Mouse (Mus musculus) cortical plate, adult 2 months (tissue): ENCODE results near the gene Ptprg.

ENCODE experiments used
- CTCF ChIP-seq: fragments of 200-500 bp; IDR thresholded peaks from 2 replicates; pipeline ENCODE4 v1.5.1; 2011; ENCODE audit warnings: mild to moderate bottlenecking, control low read depth, low read length; ENCODE audit not compliant: insufficient read depth; ENCODE audit errors: extremely low read depth
- POLR2A ChIP-seq: fragments of 200-500 bp; IDR thresholded peaks from 2 replicates; pipeline ENCODE4 v1.6.1; 2011; ENCODE audit warnings: mild to moderate bottlenecking, low read length, control low read depth; ENCODE audit not compliant: insufficient read depth; ENCODE audit errors: extremely low read depth

GRCm38 (mm10) chr14:11637673-11638072, 84.3 kb downstream of the Ptprg start:
- TF ChIP-seq CTCF, result no peak
- TF ChIP-seq POLR2A, result no peak
